Mouse (Mus musculus): ENCODE measurements around the gene Nup133.

Gene Nup133

DNA sequence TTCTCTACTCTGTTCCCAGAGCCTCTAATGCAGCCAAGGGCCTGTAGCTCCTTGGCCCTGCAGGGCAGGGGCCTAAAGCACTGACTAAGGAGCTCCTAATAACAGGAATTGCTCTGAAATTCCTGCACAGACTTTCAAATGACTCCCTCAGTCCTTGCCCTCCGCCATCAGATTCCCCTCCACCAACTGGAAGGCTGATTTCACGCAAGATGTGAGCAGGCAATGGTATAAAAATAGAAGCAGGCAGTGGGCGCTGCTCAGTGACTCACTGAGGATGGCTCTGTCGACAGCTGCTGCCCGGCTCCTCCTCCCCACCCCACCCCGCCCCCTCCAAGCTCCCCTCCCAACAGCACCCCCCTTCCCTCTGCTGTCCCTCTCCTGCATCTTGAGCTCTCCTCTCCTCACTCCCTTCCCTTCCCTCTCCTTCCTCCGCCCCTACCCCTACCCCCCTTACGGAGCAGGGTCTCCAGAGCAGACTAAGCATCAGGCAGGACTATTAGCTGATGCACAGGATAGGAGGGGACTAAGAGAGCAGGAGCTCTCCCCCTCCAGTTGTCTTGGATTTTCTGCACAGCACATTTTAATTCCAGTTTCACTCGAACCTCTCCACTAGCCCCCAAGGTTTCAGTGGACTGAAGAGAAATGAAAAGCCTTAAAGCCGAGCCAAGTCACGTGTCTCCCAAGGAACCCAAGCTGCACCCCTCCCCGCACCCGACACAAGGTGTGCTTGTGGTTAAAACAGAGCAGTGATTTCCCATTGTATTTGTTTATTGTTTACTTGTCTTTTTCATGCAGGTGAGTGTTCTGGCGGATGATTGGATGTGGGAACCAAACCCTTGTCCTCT, 64.1 kb downstream of the Nup133 start:
- DNase-seq: peak; percentile 82

GRCm38 (mm10) chr8:123883094-123883493, 66.0 kb downstream of the Nup133 start:
- DNase-seq: no peak

GRCm38 (mm10) chr8:123882412-123882811, 66.7 kb downstream of the Nup133 start:
- DNase-seq: no peak

DNA sequence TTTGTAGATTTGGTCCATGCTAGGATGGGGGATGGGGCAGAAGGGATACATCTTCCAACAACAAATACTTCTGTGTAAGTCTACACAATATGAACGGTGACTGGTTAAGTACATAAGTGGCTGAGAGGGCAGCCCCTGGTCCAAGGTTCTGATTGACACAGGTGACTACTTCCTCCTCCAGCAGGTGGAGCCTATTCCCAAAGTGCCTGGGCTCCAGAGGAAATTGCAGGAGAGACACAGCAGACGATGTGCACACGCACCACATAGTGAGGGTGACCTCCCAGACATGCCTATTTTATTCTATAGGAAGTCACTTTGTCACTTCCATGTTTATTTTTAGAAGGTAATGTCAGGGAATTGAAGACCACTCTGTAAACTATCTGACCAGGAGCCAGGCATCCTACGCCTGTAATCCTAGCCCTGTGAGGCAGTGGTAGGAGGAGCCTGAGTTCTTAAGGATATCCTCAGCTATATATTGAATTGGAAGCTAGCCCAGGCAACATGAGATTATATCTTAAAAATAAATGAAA, 68.2 kb downstream of the Nup133 start:
- DNase-seq: no peak

- DNase-seq: peak; percentile 75
Measured at GRCm38 (mm10) chr8:123880271-123880670, 68.8 kb downstream of the Nup133 start.

DNA sequence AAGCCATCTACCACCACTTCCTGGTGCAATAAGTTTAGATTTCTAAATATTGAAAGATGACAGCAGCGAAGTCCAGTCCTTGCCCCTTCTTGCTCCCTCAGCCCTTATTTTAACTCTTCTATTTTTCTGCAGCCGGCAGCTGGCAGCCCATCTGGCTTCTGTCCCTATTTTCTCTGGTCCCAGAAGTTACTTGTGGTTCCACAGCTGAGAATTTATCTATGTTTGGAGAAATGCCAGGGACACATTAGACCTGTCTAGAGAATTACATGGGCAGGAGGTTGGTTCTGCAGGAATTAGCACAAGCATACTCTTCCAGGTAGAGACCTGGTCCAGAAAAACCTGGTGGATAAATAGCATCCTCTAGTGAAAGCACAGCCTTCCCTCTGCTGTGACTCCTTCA, 71.2 kb downstream of the Nup133 start:
- DNase-seq: no peak

- DNase-seq: peak; percentile 59
Measured at GRCm38 (mm10) chr8:123874324-123874723, 74.7 kb downstream of the Nup133 start.

- no peak for DNase-seq
Measured at GRCm38 (mm10) chr8:123873364-123873763, 75.7 kb downstream of the Nup133 start.

DNA sequence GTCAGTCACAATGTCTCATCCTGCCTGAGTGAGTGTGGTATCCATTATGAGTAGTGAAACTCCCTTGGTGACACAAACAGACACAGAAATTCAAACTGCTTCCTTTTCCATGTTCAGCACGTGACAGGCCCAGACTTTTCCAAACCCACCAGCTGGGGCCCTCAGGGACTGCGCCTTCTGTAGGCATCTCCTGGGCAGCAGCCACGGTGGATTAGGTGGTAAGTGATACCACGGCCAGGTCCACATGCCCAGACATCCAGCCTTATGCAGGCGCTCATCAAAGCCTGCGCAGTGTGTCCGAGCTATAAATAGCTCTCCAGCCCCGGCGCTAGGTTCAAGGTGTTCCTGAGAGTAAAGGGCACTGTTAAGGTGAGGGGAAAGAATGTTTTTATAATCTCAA, 77.0 kb downstream of the Nup133 start:
- no peak for DNase-seq

GRCm38 (mm10) chr8:123866971-123867370, 82.1 kb downstream of the Nup133 start:
- no peak for DNase-seq

DNA sequence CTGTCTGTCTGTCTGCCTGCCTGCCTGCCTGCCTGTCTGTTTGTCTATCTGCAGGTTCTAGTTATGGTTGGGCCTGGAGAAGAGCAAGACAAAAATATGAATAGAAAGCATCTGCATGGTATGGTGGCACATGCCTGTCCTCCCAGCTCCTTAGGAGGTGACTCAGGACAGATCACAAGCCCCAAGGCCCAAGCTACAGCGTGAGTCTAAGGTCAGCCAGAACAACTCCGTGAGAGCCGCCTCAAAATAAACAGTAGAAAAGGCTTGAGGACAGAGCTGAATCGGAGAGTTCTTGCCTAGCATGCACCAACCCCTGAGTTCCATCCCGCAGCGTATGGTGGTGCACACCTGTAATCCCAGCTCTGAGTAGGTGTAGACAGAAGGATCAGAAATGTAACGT, 83.3 kb downstream of the Nup133 start:
- no peak for DNase-seq

- DNase-seq: no peak
Measured at GRCm38 (mm10) chr8:123860386-123860785, 88.7 kb downstream of the Nup133 start.

GRCm38 (mm10) chr8:123859648-123860259, 89.3 kb downstream of the Nup133 start, which contains the start of gene Ccsap:
Gene Ccsap (minus strand): TSS chr8:123860209.
- peak; percentile 79 for DNase-seq

GRCm38 (mm10) chr8:123858941-123859647, 90.0 kb downstream of the Nup133 start:
- DNase-seq: peak; percentile 92

DNA sequence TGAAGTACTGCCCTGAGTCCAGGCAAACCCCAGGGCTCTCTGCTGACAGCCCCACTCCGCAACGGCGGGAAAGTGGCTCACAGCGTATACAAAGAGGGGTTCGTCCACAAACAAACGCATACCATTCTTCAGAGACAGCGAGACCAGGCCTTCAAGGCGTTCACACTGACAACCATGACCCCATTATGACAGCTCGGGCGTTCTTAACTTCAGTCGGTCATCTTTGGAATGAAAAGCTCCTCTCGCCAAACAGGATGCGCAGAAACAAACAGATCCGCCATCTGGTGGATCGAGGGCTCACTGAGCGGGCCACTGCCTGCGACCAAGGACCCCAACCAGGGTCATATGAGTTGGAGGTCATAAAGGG, 90.5 kb downstream of the Nup133 start:
- no peak for DNase-seq

DNA sequence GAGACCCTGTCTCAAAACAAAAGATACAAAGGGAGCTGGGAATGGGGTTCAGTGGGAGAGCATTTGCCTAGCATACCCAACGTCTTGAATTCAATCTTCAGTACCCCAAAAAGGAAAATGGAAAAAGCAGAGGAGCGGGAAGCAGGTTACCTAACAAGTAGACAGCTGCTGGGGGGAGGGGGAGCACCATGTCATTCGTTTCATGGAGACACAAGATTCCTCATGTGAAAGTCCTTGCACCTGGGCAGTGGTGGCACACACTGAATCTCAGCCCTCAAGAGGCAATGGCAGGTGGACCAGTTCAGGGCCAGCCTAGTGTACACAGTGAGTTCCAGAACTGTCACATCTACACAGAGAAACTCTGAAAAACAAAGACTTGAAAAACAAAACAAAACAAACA, 91.7 kb downstream of the Nup133 start:
- no peak for DNase-seq

- DNase-seq: no peak
Measured at GRCm38 (mm10) chr8:123854733-123855475, 94.2 kb downstream of the Nup133 start.

GRCm38 (mm10) chr8:123854252-123854651, 94.8 kb downstream of the Nup133 start:
- no peak for DNase-seq

DNA sequence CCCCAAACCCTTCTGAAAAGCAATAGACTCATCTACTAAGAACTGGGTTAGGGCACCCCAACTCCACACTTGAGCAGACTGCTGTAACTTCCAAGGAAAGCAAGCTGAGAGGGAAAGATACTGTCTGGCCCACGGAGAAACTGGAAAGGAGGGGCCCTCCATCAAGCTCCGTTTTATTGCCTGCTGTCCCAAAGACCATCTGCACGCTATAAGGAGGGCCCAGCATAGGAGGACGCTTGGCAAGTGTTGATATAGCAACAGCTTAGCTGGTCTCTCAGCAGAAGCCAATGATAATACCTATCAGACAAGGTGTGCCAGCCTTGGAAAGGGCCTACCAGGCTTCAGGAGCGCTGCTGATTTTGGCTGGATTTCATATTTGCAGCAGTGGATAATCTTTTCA, 97.5 kb downstream of the Nup133 start:
- no peak for DNase-seq

DNA sequence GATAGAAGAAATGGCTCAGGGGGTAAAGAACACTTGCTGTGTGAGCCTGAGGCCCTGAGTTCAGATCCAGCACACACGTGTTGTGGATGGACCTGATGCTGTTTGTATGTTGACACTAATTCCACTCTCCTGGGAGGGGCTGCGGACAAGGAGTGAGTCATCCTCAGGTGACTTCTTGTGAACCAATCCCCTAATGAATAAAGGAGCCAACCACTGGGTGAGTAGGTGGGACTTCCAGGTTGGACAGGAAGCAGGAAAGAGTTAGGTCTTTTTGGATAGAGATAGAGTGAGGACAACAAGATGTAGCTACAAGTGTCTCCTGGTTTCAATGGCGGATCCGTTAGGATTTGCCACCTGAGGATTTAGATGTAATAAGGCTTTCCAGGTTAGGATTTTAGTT, 99.7 kb downstream of the Nup133 start:
- DNase-seq: no peak

GRCm38 (mm10) chr8:123847546-123847945, 101.5 kb downstream of the Nup133 start:
- DNase-seq: no peak
